Mouse (Mus musculus) common myeloid progenitor, adult 5-6 weeks (primary cell): ENCODE results near the gene Slc2a12. TPM values are rescaled to one million over a fixed set of nuclear protein-coding genes. Genes with fewer than 3 reads are reported as not detected.

ENCODE experiments used
- ATAC-seq: replicated peaks from 2 replicates; pipeline ENCODE4 v1.8.0; 2016; ENCODE audit warnings: low read depth, mild to moderate bottlenecking, moderate TSS enrichment, inconsistent platforms; ENCODE audit not compliant: poor library complexity, severe bottlenecking
- total RNA-seq: library from RNA; stranded (forward); fragments of 200-1000, 187-1606 nt; gene quantifications from 2 replicates; pipeline ENCODE4 v1.2.3, GENCODE M21; 2017

Gene Slc2a12
- total RNA-seq, 1 experiment from 2014 or later, result not detected

DNA sequence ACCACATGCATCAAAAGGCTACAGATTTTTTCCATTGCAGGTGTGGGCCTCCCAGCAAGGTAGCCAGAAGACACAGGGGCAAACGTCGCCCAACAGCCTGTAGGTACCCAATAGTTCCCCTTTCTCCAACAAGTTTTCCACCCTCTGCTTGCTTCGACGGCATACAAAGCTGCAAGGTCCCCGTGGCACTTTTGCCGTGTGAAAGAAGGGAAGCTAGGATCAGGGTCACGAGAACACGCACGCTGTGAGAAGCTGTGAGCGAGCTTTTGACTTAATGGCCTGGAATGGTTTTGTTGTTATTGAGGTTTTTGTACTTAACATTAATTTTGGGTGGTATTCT lies 14.5 kb downstream of the Slc2a12 start:
- ATAC-seq, result no peak

DNA sequence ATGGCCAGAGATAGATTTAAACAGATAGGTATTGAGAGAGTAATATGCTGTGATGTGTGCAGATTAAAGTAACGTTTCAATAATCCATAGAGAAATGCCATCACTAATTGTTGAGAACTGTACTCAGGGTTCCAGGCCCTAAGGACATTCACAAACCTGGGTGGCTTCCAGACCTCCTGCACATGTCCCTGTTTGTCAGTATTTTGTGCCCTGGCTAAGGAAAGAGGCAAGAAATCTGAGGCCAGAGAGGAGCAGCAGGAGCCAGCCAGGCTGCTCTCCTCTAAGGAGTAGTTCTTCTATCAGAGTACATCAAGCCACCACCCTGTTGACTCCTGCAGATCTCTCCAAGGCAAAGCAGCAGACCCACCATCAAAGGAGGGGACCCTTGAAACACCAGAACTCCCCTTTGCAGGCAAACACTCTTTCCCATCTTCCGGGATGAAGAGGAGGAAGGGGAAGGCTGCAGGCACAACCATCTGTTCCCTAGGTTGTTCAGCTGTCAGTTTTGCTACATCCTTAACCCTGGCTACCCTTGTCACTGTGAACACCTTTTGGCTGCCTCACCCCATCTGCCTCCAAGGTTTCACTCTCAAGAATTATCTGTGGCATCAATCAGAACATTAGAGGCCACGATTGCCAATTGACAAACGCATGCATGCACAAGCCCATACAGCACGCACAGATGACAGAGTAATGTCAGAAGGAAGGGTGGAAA lies 15.6 kb downstream of the Slc2a12 start:
- ATAC-seq, result no peak

DNA sequence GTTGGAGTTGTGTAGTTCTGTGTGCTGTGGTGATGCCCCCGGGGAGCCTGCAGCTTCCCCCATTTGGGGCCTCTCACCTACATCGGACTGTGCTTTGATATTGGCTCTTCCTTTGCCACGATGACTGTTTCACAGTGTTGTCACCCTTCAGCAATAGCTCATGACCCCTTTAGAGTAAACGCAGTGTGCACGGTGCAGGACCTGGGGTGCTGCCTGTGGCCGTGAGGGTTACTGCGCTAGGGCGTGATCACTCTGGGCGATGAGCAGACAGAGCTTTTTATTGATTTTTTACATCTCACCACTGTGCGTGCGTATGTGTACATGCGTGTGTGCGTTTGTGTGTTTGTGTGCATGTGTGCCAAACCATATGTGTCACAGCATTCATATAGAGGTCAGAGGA lies 23.7 kb downstream of the Slc2a12 start:
- no peak for ATAC-seq

DNA sequence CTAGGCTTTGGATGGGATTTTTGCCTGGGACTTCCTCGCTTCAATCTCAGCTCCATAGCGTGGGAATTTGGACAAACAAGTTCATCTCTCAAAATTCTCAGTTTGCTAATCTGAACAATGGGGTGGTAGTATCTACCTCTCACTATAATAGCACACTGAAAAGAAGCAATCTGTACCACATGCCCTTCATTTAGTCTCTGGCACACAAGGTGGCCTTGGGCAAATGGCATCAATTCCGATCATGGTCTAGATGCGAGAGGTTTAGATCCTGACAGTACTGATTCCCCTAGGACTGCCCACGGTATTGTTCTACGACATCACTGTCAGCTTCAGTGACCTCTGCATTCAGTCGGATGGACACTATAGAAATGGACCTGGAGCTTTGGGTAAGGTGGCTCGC lies 29.4 kb downstream of the Slc2a12 start:
- ATAC-seq, result no peak

- no peak for ATAC-seq
Observed at GRCm38 (mm10) chr10:22675848-22676630, 31.2 kb downstream of the Slc2a12 start.

DNA sequence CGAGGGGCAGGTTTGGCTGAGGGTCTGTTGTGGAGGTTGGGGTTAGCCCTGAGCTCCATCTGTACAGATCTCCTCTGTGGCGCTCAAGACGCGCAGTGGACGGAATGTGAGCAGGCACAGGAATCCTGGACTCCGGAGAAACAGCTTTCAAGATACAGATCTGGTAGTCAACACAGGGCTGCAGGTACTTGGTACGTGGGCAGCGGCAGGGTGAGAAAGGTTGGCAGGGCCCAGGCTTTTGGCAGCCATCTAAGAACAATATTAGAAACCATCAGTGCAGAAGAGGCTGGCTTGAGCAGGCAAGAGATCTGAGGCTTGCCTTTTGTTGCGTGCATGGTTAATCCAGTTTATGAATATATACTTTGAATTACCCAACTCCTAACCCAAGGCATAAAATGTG lies 51.4 kb downstream of the Slc2a12 start:
- ATAC-seq, result no peak

DNA sequence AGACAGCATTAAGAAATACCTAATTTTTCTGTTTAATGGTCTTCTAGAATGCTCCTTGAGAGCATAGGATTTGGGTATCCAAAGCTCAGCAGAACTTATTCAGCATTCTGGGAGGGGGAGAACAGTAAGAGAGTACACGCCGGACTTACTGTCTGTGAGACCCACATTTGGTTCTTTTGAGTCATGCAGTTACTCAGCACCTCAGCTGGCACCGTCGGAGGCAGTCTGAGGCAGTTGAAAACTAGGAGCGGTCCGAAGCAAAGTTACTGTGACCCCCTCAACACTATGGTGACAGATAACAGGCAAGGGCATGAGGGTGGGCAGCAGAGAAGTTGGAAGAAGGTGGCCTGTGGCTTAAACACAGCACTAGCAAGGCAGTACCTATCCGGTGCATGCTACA lies 52.1 kb downstream of the Slc2a12 start:
- ATAC-seq, result no peak

DNA sequence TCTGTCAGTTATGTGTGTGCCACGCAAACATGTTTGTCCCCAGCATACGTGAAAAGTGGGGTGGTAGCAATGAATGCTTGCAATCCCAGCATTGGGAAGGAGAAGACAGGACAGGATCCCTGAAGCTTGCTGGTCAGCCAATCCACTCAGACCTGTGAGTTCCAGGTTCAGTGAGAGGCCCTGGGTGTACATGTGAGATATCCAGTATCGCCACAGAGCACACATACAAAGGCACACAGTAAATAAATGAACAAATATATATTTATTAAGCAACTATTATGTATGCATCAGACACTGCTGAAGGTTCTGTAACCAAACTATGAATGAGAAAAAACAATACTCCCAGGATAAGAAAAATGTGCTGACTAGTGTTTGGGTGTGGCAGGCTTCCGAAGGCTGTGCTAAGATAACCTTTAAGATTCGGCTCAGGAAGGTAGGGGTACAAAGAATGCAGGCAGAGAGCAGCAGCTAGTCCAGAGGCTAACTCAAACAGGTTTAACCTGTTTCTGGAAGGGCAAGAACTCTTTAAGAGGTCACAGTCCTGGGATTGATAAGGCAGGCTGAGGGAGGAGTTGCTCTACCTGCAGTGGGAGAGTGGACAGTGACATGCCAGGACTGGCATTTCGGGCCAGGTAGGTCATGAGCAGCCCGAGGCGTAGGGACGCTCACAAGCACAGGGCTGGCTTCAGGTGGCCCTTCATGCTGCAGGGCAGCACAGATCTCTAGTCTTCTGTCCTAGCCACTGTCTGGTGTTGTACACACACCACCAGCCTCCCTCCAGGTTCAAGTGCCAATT lies 53.5 kb downstream of the Slc2a12 start:
- ATAC-seq, result no peak

DNA sequence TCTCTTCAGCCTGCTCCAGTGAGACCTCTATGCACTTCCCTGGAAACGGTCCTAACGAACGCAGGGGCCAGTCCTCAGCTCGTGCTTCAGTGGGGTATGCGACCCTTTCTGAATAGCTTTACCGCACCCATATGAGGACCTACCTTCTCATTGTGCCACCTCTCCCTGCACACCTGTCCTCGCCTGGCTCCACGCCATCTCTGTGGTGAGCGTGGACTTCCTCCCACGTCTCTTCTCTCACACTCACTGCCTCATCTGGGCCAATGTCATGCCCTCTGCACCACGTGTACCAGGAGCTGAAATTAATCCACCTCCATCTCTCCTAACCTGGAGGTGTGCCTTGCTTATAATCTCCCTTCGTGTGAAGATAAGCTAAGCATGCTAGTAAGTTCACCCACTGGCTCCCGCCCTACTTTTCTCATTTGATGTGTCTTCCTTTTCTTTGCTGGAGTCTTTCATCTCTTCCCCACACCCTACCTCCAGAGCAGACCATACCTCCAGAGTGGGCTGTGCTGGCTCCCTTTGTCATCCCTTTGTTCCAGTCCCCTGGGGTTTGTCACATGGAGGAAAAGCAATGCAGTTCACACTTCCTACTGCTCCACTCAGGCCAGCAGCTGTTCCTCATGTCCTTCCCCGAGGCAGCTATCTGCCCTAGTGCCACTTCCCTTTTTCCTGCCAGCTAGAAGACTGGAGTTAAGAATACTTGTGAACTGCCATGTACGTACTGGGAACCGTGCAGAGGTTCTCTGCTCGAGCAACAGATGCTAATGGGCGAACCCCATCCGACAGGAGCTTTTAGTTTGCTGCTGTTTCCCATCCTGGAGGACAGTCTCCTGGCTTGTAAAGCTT lies 54.9 kb downstream of the Slc2a12 start:
- ATAC-seq, result peak; percentile 95

- peak; percentile 34 for ATAC-seq
Observed at GRCm38 (mm10) chr10:22700773-22701172, 56.0 kb downstream of the Slc2a12 start.

DNA sequence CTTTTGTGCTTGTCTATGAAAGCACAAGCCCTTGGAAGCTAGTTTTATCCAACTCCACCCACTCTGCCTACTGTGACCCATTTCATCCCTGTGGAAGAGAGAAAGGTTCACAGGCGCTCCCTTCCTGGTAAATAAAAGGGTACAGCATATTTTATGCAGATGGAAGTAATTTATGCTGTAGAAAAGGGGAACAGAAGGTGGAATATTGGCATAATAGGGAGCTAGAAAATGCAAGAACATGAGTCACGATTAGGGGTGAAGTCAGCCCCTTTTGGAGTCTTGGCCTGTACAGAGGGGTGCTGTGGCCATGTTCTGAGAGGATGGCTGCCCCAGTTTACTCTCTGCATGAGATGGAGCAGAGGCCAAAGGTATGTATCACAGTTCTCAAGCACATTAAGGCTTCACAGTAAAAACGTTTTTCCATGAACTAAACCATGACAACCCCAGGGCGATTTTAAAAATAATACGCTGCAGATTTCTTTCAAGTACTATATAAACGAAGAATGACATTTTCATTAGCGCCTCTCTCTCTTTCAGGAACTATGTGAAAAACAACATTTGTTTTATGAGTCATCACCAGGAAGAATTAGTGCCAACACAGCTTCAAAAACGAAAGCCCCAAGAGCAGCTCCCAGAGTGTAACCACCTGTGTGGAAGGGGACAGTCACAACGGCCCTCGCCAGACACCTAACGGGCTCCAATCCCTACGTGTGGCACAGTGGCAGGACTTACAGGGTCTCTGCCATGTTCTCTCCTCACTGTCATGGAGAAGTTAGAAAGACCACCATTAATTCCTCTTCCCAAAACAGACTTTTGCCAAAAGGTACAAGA lies 56.9 kb downstream of the Slc2a12 start:
- ATAC-seq, result no peak

GRCm38 (mm10) chr10:22703844-22704243 lies 59.0 kb downstream of the Slc2a12 start:
- no peak for ATAC-seq

GRCm38 (mm10) chr10:22708190-22708843 lies 63.5 kb downstream of the Slc2a12 start:
- no peak for ATAC-seq

DNA sequence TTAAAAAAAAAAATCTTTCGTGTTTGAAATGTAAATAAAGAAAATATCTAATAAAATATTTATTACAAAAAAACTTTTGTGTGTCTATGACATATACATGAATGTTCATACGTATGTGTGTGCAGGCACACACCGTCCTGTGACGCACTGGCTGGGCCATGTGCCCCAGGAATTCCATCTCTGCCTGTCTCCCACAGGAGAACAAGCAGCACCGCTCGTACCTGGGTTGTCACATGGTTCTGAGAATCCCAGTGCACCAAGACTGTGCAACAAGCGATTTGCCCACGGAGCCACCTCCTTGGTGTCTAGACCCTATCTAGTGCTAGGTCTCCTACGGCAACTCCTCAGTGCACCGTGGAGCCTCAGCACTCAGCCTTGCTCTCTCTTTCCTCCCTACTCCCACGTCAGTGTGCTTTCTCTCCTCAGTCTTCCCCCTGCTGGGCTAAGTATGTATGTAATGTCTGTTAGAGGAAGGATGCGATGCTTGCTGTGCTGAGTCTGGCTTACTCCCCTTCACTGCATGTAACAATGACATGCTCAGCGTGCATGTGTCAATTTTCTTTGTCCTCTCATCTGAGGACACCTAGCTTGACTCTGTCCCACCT lies 65.5 kb downstream of the Slc2a12 start:
- no peak for ATAC-seq

GRCm38 (mm10) chr10:22712955-22713354 lies 68.1 kb downstream of the Slc2a12 start:
- ATAC-seq, result no peak

DNA sequence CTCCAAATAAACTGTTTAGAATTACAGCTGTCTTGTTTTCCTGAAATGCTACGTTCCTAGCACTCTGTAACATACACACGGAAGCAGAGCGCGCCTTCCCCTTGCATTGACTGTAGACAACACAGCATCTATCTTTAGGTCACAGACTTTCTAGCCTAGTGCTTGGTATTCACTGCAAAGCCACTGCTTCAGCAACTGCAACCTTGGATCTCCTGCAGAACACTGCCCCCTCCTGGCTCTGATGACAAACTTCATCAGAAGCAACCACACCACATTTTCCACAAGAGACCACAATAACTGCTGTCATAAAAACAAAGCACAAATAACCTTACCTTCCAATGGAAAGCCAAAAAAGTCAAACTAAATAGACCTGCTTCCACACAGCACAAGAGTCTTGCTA lies 69.7 kb downstream of the Slc2a12 start:
- peak; percentile 97 for ATAC-seq

- peak; percentile 75 for ATAC-seq
Observed at GRCm38 (mm10) chr10:22718475-22718874, 73.7 kb downstream of the Slc2a12 start.

- ATAC-seq, result no peak
Observed at GRCm38 (mm10) chr10:22720781-22721529, 76.1 kb downstream of the Slc2a12 start.
